Mouse (Mus musculus): ENCODE measurements around the gene Tmem53.

DNA sequence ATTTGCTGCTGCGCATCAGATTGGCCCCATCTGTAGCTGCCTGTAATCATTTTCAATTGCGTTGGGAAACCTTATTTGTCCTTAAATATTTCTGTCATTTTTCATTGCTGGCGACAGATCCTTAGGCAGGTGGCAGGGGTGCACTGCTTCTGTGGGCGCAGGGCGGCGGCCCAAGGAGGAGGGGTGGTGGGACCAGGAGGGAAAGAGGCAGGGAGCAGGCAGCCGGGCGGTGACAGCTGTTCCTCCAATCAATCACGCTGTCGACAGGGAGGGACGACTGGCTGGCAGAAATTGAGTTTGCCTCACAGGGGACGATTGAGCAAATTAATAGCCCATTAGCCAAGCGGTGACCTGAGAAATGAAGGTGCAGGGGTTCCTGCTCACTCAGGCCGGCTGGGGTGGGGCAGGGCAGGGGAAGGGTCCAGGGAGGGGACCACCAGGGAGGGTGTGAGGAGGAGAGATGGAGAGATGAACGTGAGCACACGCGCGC, 66.0 kb downstream of the Tmem53 start:
- TF ChIP-seq CTCF (IDR thresholded peaks at IDR 0.05; ENCODE audit: borderline replicate concordance, insufficient read depth, low read depth, low read length) (no peak), POLR2A (IDR thresholded peaks at IDR 0.05; ENCODE audit: borderline replicate concordance, insufficient read depth, low read length) (no peak)
